Mouse (Mus musculus): ENCODE results near the gene Dapk2.

- TF ChIP-seq CTCF (conservative IDR thresholded peaks at IDR 0.05; ENCODE audit: insufficient read depth, insufficient read length, low read depth, low read length), result no peak
- no peak for TF ChIP-seq POLR2A (IDR thresholded peaks at IDR 0.05; ENCODE audit: low read depth, low read length)
These were observed 9.2 kb downstream of the Dapk2 start for GRCm38 (mm10) chr9:66167222-66167621.
